Mouse (Mus musculus) cerebellum, postnatal 10 days (tissue): ENCODE results near the gene Notch3.
A peak's percentile ranks its signal among the peaks of the same experiment; 100 is the strongest.

Source experiments
- DNase-seq, 2 experiments: peaks; one replicate each; pipeline ENCODE4 v3.0.0; 2021; ENCODE audit warnings: mixed read lengths in 2 of 2

The Notch3 gene

DNA sequence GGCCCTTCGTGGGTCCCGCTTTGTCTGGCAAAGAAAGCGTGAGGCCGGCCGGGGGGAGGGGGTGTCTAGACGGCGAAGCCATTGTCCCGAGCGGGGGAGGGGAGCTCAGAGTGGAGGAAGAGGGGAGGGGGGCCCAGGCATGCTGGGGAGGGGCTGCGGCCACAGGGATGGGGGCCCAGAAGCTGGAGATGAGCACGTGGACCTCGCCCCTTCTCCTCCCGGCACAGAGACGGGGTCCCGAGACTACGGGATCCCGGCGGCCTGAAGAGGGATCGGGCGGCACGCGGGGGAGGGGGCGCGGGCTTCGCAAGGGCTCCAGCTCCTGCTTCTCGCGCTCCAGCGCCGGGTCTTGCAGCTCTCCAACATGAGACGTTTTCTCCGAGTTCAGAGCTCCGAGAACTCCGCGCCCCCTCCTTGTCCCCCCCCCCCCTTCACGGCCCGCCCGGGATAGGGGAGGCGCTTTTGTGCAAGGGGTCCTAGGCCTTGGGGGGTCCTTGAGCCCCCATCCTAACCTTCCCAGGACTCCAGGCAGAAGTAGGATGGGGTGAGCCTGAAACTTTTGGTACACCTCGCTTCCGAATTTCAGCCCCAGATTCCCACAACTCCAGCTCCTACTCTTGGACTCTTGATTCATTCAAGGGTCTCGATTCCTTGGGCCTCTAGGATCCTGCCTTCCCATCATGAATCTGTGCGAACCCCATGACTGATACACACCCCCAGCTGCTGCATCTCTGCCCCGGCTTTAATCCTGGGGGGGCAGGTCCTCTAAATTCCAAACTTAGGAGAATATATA, 653 bp downstream of the Notch3 start:
- peak; percentile 72 to 76 for DNase-seq

DNA sequence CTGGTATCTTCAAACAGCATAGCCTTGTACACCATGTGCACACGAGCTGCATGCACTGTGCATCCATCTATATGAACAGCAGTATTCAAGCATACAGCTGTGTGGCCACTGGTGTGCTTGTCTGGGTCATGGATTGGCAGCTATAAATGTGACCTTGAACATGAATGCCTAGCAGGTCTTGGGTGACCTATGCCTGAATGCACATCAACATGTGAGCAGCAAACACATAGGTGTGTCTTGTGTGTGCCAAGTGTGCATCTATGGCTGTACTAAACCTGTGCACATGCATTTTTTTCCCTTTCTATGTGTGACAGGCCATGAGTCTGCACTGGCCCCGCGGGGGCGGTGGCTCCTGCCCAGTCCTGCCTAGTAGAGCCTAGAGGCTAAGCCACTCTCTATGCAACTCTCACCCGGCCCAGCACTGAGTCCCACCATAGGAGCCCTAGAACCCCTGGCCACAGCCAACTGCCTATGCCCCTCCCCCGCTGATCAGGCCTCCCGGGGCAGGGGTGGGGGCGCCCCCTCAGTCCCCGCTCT, 1.3 kb downstream of the Notch3 start:
- DNase-seq = peak in 1 of 2 experiments; percentile 61

DNA sequence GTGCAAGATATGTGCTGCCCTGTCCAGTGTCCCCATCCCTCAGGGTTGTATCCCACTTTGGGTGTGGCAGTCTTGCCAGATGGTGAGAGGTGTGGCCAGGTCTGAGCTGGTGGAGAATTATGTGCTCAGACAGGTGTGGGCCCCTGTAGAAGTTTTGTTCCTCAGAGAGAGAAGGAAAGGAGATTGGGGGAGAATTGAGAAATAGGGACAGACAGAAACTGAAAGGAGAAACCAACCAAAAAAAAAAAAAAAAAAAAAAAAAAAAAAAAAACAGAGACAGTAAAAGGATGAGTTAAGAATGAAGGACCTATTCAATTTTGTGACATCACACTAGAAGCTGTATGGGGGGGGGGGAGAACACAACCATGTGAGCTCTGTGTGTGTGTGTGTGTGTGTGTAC, 1.9 kb downstream of the Notch3 start:
- no peak for DNase-seq

GRCm38 (mm10) chr17:32163910-32164650, 2.6 kb downstream of the Notch3 start:
- peak in 1 of 2 experiments; percentile 32 for DNase-seq

DNA sequence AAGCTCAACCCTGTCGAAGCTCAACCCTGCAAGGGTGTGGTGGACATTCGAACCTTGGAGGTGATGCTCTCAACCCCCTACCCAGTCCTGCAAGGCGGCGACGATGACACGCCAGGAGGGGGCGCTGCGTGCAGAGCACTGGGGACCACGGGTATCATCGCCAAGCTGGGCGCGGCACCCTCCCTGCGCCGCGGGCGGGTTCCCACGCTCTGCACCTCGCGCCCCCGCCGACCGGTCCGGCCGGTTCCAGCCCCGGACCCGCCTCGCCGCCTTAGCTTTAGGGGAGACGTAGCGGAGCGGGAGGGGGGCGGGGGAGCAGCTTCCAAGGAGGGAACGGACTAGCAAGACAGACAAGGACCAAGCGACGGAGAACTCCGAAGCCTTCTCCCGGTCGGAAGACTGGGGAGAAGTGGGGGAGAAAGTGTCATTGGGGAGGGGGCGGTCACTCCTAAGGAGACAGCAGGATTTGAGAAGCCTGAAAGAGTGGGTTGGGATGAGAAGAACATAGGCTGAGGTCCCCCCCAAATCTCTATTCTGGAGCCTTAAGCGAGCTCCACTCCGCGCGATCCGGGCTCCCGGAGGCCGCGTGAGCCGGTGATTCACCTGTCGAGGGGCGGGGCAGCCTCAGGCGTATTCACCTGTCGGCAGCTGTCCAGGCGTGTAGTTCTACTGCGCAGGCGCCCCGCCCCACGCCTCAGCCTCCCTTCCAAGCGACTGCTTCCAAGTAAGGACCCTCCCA, 4.4 kb downstream of the Notch3 start:
- DNase-seq = peak; percentile 79 to 82

GRCm38 (mm10) chr17:32160882-32161281, 5.8 kb downstream of the Notch3 start:
- no peak for DNase-seq

- no peak for DNase-seq
Measured at GRCm38 (mm10) chr17:32158841-32159240, 7.8 kb downstream of the Notch3 start.

GRCm38 (mm10) chr17:32146718-32147117, 19.9 kb downstream of the Notch3 start:
- peak; percentile 26 to 41 for DNase-seq

DNA sequence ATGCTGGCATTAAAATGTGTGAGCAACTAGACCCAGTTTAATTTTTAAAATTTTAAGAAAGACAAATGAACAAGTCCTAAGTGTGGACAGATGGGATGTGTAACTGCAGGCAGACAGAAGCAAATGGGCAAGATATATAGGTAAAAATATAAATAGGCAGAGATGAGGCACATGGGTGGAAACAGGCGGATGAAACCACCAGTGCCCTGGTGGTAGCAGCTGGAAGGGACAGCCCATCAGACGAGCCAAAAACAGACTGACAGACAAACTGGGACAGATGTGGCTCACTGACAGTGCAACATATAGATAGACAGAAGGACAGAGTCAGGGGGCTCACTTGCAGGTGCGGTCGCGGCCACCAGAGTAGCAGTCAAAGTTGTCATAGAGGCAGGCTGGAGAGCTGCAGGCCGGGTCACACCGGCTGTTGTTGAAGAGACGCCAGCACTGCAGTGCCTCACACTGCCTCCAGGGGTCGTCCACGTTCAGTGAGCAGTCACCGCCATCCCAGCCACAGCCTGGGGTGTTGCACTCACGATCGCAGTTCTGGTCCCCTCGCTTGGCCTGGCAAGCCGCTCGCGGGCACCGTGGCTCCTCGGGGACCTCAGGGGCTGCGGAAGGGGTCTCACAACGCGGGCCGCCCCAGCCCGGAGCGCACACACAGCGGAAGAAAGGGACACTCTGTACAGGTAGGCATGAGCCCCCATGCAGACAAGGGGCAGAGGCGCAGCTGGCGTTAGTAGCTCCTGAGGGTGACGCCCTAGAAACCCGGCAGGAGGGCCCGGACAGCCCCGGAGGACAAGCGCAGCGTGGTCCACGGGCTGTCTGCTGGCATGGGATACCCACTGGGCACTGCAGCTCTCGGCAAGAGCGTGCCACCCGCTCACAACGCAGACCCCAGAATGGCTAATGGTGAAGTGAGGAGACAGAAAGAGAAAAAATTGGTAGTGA, 23.5 kb downstream of the Notch3 start:
- DNase-seq = peak; percentile 91 to 93

DNA sequence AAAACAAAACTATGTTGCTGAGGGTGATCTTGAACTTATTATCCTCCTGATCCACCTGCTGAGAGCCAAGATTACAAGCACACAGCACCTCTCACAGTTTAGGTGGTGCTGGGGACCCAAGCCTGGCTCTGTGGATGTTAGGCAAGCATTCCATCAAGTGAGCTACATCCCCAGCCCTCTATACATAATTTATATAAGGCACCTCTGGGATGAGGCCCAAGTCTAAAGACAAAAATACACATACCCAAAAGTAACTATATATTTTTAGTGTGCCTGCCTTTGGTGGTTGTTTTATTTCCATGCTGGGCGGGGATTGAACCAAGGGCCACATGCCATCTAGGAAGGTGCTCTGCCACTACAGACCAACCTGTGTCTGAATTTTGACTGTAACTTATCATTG, 24.4 kb downstream of the Notch3 start:
- no peak for DNase-seq

DNA sequence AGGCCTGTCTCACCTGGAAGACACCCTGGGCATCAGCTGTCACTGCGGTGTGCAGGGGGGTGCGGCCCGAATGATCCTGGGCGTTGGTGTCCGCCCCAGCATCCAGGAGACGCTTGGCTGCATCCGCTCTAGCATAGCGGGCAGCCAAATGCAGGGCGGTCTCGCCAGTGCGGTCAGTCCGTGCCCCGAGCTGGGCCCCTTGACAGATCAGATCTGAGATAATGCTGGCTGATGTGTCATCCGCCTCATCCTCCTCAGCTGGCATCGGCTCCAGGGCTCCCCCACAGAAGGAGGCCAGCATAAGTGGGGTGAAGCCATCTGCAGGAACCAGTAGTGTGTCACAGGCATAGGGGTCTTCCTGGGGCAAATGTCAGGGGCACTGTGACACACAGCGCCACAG, 33.3 kb downstream of the Notch3 start:
- DNase-seq = no peak

GRCm38 (mm10) chr17:32132087-32132486, 34.6 kb downstream of the Notch3 start:
- peak; percentile 90 to 94 for DNase-seq

- no peak for DNase-seq
Measured at GRCm38 (mm10) chr17:32130506-32130905, 36.1 kb downstream of the Notch3 start.

DNA sequence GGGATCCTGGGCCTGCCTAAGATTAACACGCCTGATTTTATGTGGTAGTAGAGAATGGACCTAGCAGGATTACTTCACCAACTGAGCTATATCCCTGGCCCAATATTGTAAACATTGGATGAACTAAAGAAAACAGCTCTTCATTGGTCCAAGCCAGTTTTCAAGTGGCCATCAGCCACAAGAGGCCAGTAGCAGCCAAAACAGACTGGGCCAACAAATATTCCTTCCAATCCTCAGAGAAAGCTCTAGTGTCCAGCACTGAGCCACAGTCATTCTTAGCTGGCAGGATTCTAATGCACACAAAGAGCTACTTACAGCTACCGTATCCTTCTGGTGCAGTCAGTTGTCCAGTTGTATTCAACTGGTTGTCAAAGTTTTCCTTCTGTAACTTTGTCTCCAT, 39.5 kb downstream of the Notch3 start:
- DNase-seq = no peak

DNA sequence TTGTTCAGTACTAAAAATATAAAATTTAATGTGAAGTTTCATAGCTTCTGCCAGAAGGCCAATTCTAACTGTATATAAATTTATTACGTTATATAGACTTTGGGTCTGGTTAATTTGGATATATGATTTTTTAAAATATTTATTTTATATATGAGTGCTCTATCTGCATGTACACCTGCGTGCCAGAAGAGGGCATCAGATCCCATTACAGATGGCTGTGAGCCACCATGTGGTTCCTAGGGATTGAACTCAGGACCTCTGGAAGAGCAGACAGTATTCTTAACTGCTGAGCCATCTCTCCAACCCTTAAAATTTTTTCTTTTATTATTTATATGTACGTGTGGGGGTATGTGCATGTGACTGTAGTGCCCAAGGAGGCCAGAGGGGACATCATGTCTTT, 41.2 kb downstream of the Notch3 start:
- no peak for DNase-seq

- DNase-seq = no peak
Measured at GRCm38 (mm10) chr17:32123545-32123944, 43.1 kb downstream of the Notch3 start.

- DNase-seq = peak in 1 of 2 experiments; percentile 32
Measured at GRCm38 (mm10) chr17:32122587-32122970, 44.1 kb downstream of the Notch3 start.

DNA sequence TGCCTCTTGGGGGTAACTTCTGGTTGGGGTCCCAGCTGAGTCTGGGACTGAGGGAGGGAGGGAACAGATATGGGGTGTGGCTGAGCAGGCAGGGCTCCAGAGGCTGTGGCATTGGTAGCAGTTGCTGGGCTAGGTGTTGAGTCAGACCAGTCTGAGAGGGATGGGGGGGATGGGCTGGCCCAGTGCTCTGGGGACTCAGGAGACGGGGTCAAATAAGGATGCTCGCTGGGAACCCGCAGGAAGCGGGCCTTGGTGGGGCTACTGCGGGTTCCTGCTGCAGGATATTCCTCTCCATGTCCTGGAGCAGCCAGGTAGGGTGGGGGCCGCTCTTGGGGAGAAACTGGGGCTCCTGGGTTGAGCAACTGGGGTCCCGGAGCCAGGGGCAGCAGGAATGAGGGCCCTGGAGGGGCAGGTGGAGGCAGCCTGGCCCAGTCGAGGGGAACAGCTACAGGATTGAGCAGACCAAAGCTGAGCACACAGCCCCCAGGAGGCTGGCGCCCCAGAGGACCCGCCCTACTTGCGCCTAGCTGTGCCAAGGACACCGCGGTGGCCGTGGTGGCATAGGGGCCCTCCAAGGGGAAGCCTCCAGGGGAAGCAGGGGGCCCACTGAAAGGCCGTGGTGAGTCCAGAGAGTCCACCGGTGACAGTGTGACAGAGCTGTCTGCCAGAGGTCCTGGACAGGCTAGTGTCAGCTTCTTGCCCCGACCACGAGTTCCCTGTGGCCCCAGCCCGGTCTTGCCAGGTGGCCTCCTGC, 44.6 kb downstream of the Notch3 start:
- peak in 1 of 2 experiments; percentile 35 for DNase-seq

DNA sequence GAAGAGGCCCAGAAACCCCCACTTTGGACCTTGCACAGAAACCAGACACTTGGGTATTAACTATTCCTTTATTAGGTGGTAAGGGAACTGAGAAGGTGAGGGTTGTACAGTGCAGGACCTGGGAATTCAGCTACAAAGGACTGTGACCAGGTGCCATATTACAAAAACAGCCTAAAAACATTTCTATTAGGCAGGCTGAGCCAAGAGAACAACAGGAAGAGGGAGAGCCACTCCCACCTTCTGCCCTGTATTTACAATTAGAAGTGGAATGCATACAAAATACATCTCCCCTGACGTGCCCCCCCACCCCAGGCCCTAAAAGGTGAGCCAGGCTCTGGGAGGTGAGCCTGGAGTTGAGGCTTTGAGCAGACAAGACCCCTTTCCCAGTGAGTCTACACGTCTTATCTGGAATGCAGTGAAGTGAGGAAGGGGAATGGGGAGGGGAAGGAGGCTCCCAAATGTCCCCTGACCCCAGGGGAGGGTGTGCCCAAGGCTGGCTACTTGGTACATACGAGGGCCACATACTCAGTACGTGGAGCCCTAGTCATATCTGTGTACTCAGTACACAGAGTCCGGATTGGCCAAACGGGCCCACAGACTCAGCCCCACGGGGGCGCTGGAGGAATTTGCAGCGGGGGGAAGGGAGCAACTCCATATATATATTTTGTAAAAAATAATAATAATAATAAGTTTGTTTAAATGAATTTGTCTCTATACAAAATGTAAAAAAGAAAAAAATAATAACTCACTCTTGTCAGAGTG, 45.7 kb downstream of the Notch3 start:
- DNase-seq = no peak

GRCm38 (mm10) chr17:32119196-32119595, 47.5 kb downstream of the Notch3 start:
- peak; percentile 55 for DNase-seq
